Mouse (Mus musculus): ENCODE measurements around the gene Wnt5b.

- TF ChIP-seq CTCF (IDR thresholded peaks at IDR 0.05; ENCODE audit: extremely low read depth, insufficient read length, insufficient replicate concordance, low read depth, low read length) (no peak), POLR2A (IDR thresholded peaks at IDR 0.05; ENCODE audit: low read depth, low read length) (no peak)
Measured at GRCm38 (mm10) chr6:119417821-119418220, 126.3 kb downstream of the Wnt5b start.

Data from small intestine, adult 2 months (tissue).